Mouse (Mus musculus): ENCODE results near the gene Irf9.

Irf9 gene

GRCm38 (mm10) chr14:55581981-55582681 lies 21.2 kb upstream of the Irf9 start:
- DNase-seq: no peak

DNA sequence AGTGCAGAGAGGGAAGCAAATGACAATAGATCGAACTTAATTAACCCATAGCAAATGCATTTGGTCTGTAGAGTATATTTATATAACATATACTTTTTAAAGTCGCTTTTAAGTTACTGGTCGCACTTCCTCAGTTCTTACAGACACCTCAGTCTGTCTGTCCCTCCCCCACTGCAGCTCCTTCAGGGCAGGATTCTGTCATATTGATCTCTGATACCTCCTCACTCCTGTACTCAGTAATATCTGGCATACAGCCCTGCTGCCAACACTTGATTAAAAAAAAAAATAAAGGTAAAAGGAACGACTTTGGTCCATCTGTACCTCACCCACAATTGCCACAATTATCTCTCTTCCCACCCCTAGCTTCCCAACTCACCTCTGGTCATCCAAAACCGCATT lies 19.1 kb upstream of the Irf9 start:
- no peak for DNase-seq

DNA sequence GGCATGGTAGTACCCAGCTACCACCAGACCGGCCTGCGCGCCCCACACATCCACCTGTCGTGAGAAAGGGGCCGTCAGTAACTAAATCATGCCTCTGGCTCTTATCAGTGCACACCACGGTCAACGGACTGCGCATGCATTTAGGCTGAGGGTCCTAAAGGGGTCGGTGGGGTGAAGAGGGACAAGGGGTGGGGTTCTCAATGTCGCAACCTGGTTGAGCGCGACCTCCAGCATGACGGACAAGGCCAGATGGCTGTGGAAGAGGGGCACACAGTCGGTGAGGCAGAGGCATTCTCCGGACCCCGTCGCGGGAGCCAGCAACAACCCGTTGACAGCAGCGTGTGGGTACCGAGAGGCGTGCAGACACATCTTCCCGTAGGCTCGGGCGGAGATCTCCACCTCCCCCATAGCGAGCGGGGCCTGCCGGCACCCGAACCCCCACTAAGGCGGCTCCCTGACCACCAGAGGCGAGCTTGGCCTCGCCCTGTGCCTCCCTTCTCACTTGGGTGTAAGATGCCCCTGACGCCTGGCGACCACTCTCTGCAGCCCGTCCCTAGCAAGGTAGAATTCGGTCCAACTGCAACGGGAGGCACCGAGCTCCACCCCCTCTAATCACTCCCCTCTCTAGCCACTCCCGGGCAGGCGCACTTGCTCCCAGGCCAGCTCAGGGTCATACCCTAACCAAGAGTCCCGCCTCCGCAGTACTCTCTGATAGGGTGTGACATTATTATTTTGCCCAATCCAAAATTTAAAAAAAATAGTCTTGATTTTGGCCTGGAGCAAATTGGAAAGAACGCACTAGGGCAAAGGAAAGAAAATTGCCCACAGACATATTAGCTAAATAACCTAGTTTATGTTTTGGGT lies 18.4 kb upstream of the Irf9 start, which contains the start of gene Emc9:
Emc9 (minus strand) TSS at position 601 of the 864 bp plus-strand sequence.
- peak; percentile 83 to 85 for DNase-seq

GRCm38 (mm10) chr14:55585566-55585960 lies 17.8 kb upstream of the Irf9 start:
- DNase-seq: no peak

DNA sequence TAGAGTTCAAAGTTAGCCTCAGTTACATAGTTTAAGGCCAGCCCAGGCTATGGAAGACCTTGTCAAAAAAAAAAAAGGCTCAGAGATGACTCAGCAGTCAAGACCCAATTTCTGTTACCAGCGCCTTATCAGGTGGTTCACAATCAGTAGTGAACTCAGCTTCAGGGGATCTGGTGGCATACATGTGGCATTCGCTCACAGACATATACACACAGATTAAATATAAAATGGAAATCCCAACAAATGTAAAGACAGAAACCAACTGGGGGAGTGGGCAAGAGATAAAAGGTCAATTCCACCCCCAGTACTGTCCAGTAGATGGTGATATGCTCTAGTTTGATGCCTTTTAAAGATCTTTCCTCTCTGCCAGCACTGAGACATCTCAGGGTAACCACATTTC lies 17.2 kb upstream of the Irf9 start:
- no peak for DNase-seq

- no peak for DNase-seq
Measured at GRCm38 (mm10) chr14:55589271-55589670, 14.1 kb upstream of the Irf9 start.

DNA sequence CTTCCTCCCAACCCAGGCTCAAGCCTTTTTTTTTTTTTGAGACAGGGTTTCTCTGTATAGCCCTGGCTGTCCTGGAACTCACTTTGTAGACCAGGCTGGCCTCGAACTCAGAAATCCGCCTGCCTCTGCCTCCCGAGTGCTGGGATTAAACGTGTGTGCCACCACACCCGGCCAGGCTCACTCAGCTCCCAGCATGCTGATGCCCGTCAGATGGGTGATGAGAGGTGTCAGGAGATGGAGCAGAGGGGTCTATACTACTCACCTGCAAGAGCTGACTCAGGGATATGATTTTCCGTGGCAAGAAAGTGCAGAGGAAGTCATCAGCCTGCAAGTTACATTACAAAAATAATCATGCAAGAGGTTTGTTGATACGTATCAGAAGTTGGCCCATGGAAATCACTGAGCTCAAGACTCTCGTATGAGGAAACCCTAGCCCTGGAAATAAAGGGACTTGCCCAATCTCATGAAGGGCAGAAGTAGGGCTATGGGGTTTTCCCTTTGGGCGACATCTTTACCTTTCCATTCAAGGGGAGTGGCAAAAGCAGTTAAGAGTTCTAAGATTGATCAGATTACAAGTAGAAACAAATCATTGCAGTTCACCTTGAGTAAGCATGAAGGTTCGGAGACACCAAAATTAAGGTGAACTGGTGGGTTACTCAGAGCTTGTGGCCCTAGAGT lies 13.5 kb upstream of the Irf9 start:
- no peak for DNase-seq

GRCm38 (mm10) chr14:55590748-55591330 lies 12.5 kb upstream of the Irf9 start, which contains the start of gene Psme2:
Gene Psme2, minus strand, starts transcription at chr14:55591113.
- peak; percentile 95 to 97 for DNase-seq

- peak; percentile 95 to 97 for DNase-seq
Measured at GRCm38 (mm10) chr14:55591331-55591891, 12.0 kb upstream of the Irf9 start, which contains the start of gene Rnf31. Gene Rnf31, plus strand, starts transcription at chr14:55591708.

GRCm38 (mm10) chr14:55592226-55592625 lies 11.1 kb upstream of the Irf9 start:
- DNase-seq: no peak

DNA sequence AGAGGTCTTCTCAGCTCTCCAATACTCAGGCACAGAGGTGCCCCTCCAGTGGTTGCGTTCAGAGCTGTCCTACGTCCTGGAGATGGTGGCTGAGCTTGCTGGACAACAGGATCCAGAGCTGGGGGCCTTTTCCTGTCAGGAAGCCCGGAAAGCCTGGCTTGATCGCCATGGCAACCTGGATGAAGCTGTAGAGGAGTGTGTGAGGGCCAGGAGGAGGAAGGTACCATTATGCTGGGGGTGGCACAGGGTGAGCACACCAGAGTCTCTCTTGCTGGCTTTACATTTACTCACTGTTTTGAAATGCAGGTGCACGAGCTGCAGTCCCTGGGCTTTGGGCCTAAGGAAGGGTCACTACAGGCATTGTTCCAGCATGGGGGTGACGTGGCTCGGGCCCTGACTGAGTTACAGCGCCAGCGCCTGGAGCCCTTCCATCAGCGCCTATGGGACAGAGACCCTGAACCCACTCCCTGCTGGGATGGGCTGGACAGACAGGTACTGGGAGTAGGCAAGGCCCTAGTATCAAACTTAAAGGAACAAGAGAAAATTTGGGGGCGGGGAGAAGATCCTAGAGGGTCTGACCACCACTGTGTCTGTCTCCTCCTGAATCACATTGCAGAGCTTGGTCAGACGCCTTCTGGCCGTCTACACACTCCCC lies 7.2 kb upstream of the Irf9 start:
- no peak for DNase-seq

- no peak for DNase-seq
Measured at GRCm38 (mm10) chr14:55598521-55599390, 4.6 kb upstream of the Irf9 start.

DNA sequence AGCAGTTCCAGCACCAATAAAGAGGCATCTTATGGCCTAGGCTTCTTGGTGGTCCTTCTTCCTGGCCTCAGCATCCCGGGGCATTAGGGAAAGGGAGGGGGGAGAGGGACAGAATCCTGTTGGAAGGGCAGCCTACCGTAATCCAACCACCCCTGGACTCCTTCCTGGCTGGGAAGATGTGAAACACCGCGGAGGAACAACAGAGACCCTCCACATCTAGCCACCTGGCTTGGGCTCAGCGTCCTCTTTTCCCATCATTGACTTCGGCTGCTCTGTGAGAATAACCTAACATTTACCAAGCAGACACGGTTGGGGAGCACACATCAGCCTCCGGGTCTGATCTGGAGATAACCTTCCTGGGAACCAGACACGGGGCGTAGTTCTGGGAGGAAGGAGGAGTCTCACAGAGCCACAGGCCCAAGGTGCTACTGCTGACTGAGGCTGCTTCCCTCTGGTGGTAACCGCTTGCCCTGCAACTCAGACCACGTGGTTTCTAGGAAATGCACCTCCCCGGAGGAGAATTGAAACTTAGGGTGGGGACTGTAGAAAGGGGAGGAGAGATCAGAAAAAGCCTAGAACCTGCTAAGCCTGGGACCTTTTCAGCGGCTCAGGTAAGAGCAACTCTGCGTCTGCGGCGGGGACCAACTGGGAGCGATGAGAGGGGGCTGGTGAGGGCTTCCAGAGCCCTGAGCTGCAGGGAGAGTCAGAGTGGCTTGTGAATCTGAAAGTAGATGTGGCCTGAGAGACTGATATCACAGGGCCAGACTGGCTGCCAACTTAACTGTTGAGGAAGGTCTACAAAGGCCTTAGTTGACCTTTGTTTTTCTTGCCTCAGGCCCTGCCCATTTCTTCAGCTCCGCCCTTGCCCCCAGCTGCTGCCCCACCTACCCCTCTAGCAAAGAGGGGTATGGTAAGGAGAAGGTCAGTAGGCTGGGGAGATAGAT lies 534 bp downstream of the Irf9 start:
- DNase-seq: peak; percentile 94 to 96

GRCm38 (mm10) chr14:55604823-55605222 lies 1.5 kb downstream of the Irf9 start:
- DNase-seq: no peak

DNA sequence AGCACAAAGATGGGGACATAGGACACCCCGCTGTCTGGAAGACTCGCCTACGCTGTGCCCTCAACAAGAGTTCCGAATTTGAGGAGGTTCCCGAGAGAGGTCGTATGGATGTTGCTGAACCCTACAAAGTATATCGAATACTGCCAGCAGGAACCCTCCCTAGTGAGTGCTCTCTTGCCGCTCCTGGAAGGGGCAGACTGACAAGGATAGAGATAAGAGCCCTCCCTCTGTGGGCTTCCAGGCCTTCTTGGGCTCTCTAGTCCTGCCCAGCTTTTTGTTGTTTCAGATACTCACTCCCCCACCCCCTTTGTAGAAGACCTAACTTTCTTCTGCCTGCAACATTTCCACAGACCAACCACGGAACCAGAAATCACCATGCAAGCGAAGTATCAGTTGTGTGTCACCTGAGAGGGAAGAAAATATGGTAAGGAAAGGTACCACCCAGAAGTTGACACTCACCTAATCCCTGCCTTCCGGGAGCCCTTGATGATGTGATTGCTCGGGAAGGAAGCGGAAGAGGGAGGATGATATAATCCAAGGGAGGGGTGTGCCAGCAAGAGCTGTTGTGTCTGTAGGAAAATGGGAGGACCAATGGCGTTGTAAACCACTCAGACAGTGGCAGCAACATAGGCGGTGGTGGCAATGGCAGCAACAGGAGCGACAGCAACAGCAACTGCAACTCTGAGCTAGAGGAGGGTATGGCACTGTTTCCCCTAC lies 2.5 kb downstream of the Irf9 start:
- no peak for DNase-seq

DNA sequence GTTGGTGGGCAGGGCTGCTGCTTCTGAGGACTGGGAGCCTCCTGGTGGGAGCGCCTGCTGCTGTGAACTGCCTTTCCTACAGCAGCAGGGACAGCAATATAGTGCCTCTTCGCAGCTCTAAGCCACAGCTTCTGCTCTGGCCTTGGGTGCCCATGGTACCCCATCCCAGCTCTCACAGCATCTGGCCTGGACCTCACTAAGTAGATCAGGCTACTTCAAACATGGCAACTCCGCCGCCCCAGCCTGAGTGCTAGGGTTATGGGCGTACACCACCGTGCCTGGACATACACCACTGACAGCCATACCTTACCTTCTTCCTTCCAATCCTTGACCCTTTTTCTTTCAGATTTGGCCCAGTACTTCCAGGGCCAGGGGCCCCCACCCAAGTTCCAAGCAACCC lies 5.0 kb downstream of the Irf9 start:
- DNase-seq: no peak

DNA sequence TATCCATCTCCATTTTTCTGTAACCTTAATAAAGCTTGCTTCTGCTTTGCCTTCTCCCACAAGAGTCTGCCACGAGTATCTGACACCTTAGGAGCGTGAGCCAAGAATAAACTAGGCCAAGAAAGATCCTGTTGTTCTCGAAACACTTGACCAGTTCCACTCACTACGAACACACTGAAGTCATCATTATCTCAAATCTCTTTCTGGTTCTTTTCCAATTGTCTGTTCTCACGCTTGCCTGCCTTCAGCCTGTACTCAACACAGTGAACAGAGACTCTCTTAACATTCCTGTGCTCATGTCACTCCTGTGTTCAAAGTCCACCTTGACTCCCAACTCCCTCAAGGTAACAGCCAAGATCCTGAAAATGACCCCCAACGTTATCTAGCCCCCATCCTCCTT lies 10.0 kb downstream of the Irf9 start:
- no peak for DNase-seq

GRCm38 (mm10) chr14:55614565-55615178 lies 11.3 kb downstream of the Irf9 start:
- DNase-seq: no peak

GRCm38 (mm10) chr14:55615876-55616275 lies 12.5 kb downstream of the Irf9 start:
- DNase-seq: no peak
